ENCODE assay signal across 8 mouse cellular contexts in genomic region chrX:140956959-140957358, GRCm38 (mm10). TPM values are rescaled to one million over a fixed set of nuclear protein-coding genes. Genes with fewer than 3 reads are reported as not detected.
DNase-seq lines count a peak whose midpoint lies in the region; ATAC-seq and TF ChIP-seq lines count a peak whose summit lies in the region.

No protein-coding gene starts in this region.

- H3K4me2 ChIP-seq in heart, embryonic 12.5 days, result peak overlapping the region; percentile 68

- DNase-seq in heart, postnatal 25 days (ENCODE audit: low spot score), result no peak
- DNase-seq in G1E (ENCODE audit: low spot score), result no peak
- DNase-seq in embryo, embryonic 9.5 days (ENCODE audit: extremely low spot score), result no peak
- no peak for DNase-seq in kidney, adult 8-10 months
- DNase-seq in cerebellum, adult 18-20 months, result no peak

- peak; percentile 73 for ATAC-seq in heart, embryonic 12.5 days (ENCODE audit: insufficient number of reproducible peaks, low FRiP score)
- ATAC-seq in G1E (ENCODE audit: extremely low read depth, insufficient number of reproducible peaks, low FRiP score, poor library complexity, severe bottlenecking), result peak; percentile 32
- peak; percentile 24 to 36 for ATAC-seq in hematopoietic stem cell, adult 5-6 weeks (replicated peaks in 1 of 2; ENCODE audit: insufficient read depth in 1 of 2, low FRiP score in 2 of 2, low TSS enrichment in 1 of 2, low read depth in 1 of 2, poor library complexity in 2 of 2, severe bottlenecking in 2 of 2)
- ATAC-seq in megakaryocyte progenitor cell, adult 5-6 weeks (replicated peaks; ENCODE audit: poor library complexity), result peak; percentile 30

- H3K27ac ChIP-seq in heart, embryonic 12.5 days (ENCODE audit: poor library complexity, severe bottlenecking), result no peak overlapping the region

- H3K36me3 ChIP-seq in heart, embryonic 12.5 days, result peaks cover 4% of the 10 kb centered on the region; the same call in 1 of the 2 replicates
- H3K36me3 ChIP-seq in G1E (replicated peaks), result peaks cover 15% of the 10 kb centered on the region

- TF ChIP-seq CTCF in G1E (IDR thresholded peaks at IDR 0.05; ENCODE audit: low read depth, low read length), result no peak

- intact Hi-C loops in heart, postnatal 25 days (cut with DNase I), result no loop called here

- H3K9ac ChIP-seq in heart, embryonic 12.5 days, result peak overlapping the region; percentile 46

- H3K4me1 ChIP-seq in heart, embryonic 12.5 days (replicated peaks), result no peaks in the 10 kb centered on the region
- H3K4me1 ChIP-seq in G1E (ENCODE audit: insufficient read depth, low read depth, low read length), result peaks cover 10% of the 10 kb centered on the region

- WGBS in heart, embryonic 12.5 days, result 13% methylated on average over 5 of the region's 5 CpGs

- peak overlapping the region; percentile 63 for H3K4me3 ChIP-seq in heart, embryonic 12.5 days
- peak overlapping the region; percentile 72 for H3K4me3 ChIP-seq in G1E (ENCODE audit: low read depth, low read length)

- no peaks in the 10 kb centered on the region for H3K9me3 ChIP-seq in heart, embryonic 12.5 days (replicated peaks)
- H3K9me3 ChIP-seq in G1E (replicated peaks), result no peaks in the 10 kb centered on the region

- no peaks in the 10 kb centered on the region for H3K27me3 ChIP-seq in heart, embryonic 12.5 days (replicated peaks)
- H3K27me3 ChIP-seq in G1E (ENCODE audit: insufficient read depth, low read length), result no peaks in the 10 kb centered on the region

RNA-seq across cellular contexts. Expression of gene Atg4a, which starts 0.3 kb away (rescaled TPM):
- 13.4 and 14.3 TPM in 2 replicates for polyA plus RNA-seq in heart, embryonic 12.5 days (2016; fragmentation: Nextera tagmentation; extraction: Ambion mirVana)
- total RNA-seq in heart, postnatal 25 days (2021), result 10 to 100 TPM; 10.7 to 11.3 TPM
- total RNA-seq in G1E (2014; fragmentation: Nextera tagmentation), result 26.0 and 31.8 TPM in 2 replicates
- 39.2 and 40.8 TPM in 2 replicates for total RNA-seq in G1E (2017)
- 0.47 and 0.54 TPM in 2 replicates for polyA plus RNA-seq in G1E (2012)
- 26.4 and 29.1 TPM in 2 replicates for total RNA-seq in hematopoietic stem cell, adult 5-6 weeks (2017)
- total RNA-seq in megakaryocyte progenitor cell, adult 5-6 weeks (2015), result 20.1 and 21.5 TPM in 2 replicates
- 26.2 and 28.3 TPM in 2 replicates for total RNA-seq in megakaryocyte progenitor cell, adult 5-6 weeks (2017)

RNA-seq across cellular contexts. Expression of gene Psmd10, which starts 0.4 kb away (rescaled TPM):
- 33.3 and 34.6 TPM in 2 replicates for polyA plus RNA-seq in heart, embryonic 12.5 days (2016; fragmentation: Nextera tagmentation; extraction: Ambion mirVana)
- total RNA-seq in heart, postnatal 25 days (2021), result 10 to 100 TPM; 12.5 to 13.5 TPM
- total RNA-seq in G1E (2014; fragmentation: Nextera tagmentation) (13.7 and 32.2 TPM in 2 replicates), G1E (2017) (76.1 and 76.4 TPM in 2 replicates)
- polyA plus RNA-seq in G1E (2012), result 1.2 and 2.1 TPM in 2 replicates
- 43.6 and 64.7 TPM in 2 replicates for total RNA-seq in hematopoietic stem cell, adult 5-6 weeks (2017)
- 23.3 and 30.7 TPM in 2 replicates for total RNA-seq in megakaryocyte progenitor cell, adult 5-6 weeks (2015)
- total RNA-seq in megakaryocyte progenitor cell, adult 5-6 weeks (2017), result 44.2 and 55.4 TPM in 2 replicates

RNA-seq across cellular contexts. Expression of gene Vsig1, which starts 49.6 kb away (rescaled TPM):
- not detected in 2 replicates for polyA plus RNA-seq in heart, embryonic 12.5 days (2016; fragmentation: Nextera tagmentation; extraction: Ambion mirVana)
- total RNA-seq in heart, postnatal 25 days (2021), result not detected
- total RNA-seq in G1E (2014; fragmentation: Nextera tagmentation) (not detected in 2 replicates), G1E (2017) (not detected in 2 replicates)
- polyA plus RNA-seq in G1E (2012), result not detected in 2 replicates
- total RNA-seq in hematopoietic stem cell, adult 5-6 weeks (2017), result not detected in 2 replicates
- total RNA-seq in megakaryocyte progenitor cell, adult 5-6 weeks (2015), result not detected in 2 replicates
- not detected in 2 replicates for total RNA-seq in megakaryocyte progenitor cell, adult 5-6 weeks (2017)
